Mouse (Mus musculus) adrenal gland, adult 10 weeks (tissue): ENCODE results near the gene Arl10. TPM values are rescaled to one million over a fixed set of nuclear protein-coding genes. Genes with fewer than 3 reads are reported as not detected.

Experiments
- polyA plus RNA-seq: library from polyadenylated mRNA; stranded (reverse); fragments of 350-450 nt; fragmentation: Illumina TruSeq; extraction: RNeasy Lipid Tissue Mini Kit (QIAGEN cat#74804); gene quantifications from one replicate; pipeline ENCODE4 v1.2.3, GENCODE M21; 2014; ENCODE audit warnings: low read depth, low replicate concordance

Gene Arl10
- 12.9 TPM for polyA plus RNA-seq

DNA sequence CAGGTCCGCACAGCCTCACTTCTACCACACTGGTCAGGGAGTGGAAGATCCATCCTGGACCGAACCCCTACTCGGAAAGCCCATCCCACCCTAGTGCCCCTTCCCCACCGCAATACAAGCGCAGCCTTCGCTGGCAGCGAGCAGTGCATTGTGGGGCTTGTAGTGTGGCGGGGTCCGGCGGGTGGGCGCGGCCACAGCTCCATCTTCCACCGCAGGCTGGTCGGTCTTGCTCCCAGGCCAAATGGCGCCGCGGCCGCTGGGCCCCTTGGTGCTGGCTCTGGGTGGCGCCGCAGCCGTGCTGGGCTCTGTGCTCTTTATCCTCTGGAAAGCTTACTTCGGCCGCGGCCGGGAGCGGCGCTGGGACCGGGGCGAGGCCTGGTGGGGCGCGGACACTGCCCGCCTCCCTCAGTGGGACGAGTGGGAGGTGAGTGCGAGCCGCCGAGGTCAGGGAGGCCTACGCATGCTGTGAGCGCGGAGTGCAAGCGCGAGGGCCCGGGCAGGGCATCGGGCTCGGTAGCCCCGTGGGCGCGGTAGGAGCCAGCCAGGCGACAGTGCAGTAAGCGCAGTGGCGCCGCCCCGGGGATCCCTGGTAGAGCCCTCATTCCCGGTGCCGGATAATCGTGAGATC lies at the start of gene Arl10:
TSS of gene Arl10 (plus strand) at position 162 of the 628 bp plus-strand sequence.

GRCm38 (mm10) chr13:54565201-54565581 lies 9.6 kb upstream of the Arl10 start, which contains the start of gene 4833439L19Rik:
4833439L19Rik (minus strand) TSS chr13:54565435.

DNA sequence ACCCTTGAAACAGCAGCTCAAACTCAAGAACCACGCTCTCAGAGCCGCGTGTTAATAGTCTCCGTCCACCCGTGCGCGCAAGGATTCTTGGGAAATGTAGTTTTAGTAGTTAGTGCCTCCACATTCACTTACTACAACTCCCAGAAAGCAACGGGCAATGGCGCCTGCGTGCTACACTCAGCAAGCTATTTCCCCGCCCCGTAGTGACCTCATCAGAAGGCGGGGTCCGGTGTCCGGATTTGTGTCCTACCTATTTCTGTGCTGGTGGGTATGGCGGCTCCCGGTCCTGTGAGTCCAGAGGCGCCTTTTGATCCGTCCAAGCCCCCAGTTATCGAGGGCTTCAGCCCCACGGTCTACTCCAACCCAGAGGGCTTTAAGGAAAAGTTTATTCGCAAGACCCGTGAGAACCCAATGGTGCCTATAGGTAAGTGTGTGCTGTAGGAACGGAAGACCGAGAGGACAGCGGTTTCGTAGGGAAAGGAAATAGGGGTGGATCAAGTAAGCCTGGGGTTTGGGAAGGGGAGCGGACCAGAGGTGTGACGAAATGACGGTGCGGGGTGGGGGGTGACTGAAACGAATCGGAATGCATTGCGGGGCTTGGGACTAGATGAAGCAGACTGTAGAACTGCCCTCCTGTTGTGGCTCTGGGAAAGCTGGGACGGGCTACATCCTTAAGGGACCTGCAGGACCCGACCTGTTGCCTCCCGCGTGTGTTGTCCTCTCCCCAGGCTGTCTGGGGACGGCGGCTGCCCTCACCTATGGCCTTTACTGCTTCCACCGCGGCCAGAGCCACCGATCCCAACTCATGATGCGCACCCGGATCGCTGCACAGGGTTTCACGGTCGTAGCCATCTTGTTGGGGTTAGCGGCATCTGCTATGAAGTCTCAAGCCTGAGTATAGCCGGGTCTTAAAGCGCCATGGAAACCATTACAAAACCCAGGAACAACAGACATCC lies 15.5 kb downstream of the Arl10 start, which contains the start of the genes Nop16 and Higd2a:
TSS of gene Nop16 (minus strand) at position 95 of the 956 bp plus-strand sequence.
TSS of gene Higd2a (plus strand) at position 212 of the 956 bp plus-strand sequence.

DNA sequence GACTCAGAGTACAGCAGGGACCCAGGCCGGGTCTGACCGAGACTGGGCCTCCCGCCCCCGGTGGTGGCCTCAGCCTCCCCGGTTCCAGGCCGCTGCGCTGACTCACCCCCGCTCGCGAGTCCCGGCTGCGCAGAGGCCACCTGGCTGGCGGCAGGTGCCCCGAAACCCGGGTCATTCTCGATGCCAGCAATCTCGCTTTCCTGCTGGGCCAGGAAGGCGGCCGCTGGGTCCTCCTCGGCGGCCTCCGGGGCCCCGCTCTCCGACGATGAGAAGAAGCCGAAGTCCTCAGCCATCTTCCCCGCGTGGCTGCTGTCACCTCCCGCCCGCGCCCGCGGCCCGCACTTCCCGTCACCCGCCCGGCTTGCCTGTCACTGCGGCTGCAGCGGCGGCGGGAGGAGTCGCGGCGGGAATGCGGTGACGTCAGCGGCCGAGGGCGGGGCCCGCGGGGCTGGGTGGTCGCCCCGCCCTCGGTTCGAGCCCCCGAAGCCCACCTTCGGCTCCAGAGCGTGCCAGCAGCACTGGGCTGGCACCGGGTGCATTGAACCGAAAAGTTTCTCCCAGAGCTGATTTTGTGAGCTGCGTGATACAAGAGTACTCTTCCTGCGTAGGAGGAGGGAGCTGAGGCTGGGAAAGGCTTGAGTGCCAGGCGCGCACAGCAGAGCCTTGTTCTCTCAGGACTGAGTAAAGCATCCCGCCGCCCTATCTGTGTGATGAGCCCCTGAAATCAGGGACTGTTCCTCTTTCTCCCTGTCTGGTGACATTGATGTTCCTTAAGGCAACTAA lies 36.3 kb downstream of the Arl10 start, which contains the start of gene Cltb:
TSS of gene Cltb (minus strand) at position 373 of the 783 bp plus-strand sequence.

GRCm38 (mm10) chr13:54621155-54621932 lies 46.5 kb downstream of the Arl10 start, which contains the start of gene Faf2:
Faf2 (plus strand) TSS chr13:54621784.

Other genes with a start within 250 kb of the Arl10 start
- gene Cplx2, start 203.7 kb upstream of the Arl10 start, polyA plus RNA-seq, result 35.2 TPM
- gene Thoc3, start 106.2 kb upstream of the Arl10 start, polyA plus RNA-seq, result 10.6 TPM
- gene Simc1, start 71.2 kb upstream of the Arl10 start, polyA plus RNA-seq, result 24.1 TPM
- 191 TPM for gene 4833439L19Rik, start 9.6 kb upstream of the Arl10 start, polyA plus RNA-seq
- gene Nop16, start 15.1 kb downstream of the Arl10 start, polyA plus RNA-seq, result 22.6 TPM
- 25.3 TPM for gene Higd2a, start 15.2 kb downstream of the Arl10 start, polyA plus RNA-seq
- 13.5 TPM for gene Cltb, start 36.3 kb downstream of the Arl10 start, polyA plus RNA-seq
- 49.5 TPM for gene Faf2, start 46.8 kb downstream of the Arl10 start, polyA plus RNA-seq
- 32.8 TPM for gene Rnf44, start 118.9 kb downstream of the Arl10 start, polyA plus RNA-seq
- not detected for gene Cdhr2, start 126.4 kb downstream of the Arl10 start, polyA plus RNA-seq
- gene Gprin1, start 174.9 kb downstream of the Arl10 start, polyA plus RNA-seq, result 0.87 TPM
- gene Sncb, start 191.6 kb downstream of the Arl10 start, polyA plus RNA-seq, result not detected
- not detected for gene Eif4e1b, start 209.0 kb downstream of the Arl10 start, polyA plus RNA-seq
- 4.6 TPM for gene Tspan17, start 214.4 kb downstream of the Arl10 start, polyA plus RNA-seq